Mouse (Mus musculus) intestine, embryonic 16.5 days (tissue): ENCODE measurements around the gene Man2b2. TPM values are rescaled to one million over a fixed set of nuclear protein-coding genes. Genes with fewer than 3 reads are reported as not detected.
A peak's percentile ranks its signal among the peaks of the same experiment; 100 is the strongest.

Experiments
- ATAC-seq: fragments of 200-750 bp; cut with Nextera tagmentation; 2 replicates; pipeline ENCODE4 v1.8.0; 2017; ENCODE audit warnings: moderate TSS enrichment, moderate library complexity
- H3K27ac ChIP-seq: fragments of 300-500 bp; sonication (generic); 2 replicates; pipeline ENCODE4 v1.5.1; 2014; ENCODE audit warnings: mild to moderate bottlenecking, low read length
- H3K27me3 ChIP-seq: fragments of 300-500 bp; sonication (generic); replicated peaks from 2 replicates; pipeline ENCODE4 v1.6.1; 2014; ENCODE audit warnings: low read length, control low read depth, mixed read lengths; ENCODE audit not compliant: control insufficient read depth, insufficient read depth
- H3K36me3 ChIP-seq: fragments of 300-500 bp; sonication (generic); 2 replicates; pipeline ENCODE4 v1.6.1; 2014; ENCODE audit warnings: low read length, control low read depth; ENCODE audit not compliant: control insufficient read depth, insufficient read depth
- H3K4me1 ChIP-seq: fragments of 300-500 bp; sonication (generic); 2 replicates; pipeline ENCODE4 v1.6.1; 2014; ENCODE audit warnings: low read length, control low read depth, mixed read lengths; ENCODE audit not compliant: control insufficient read depth, insufficient read depth
- H3K4me2 ChIP-seq: fragments of 300-500 bp; sonication (generic); 2 replicates; pipeline ENCODE4 v1.6.1; 2014; ENCODE audit warnings: low read depth, low read length, control low read depth
- H3K4me3 ChIP-seq: fragments of 300-500 bp; sonication (generic); 2 replicates; pipeline ENCODE4 v1.5.1; 2014; ENCODE audit warnings: mild to moderate bottlenecking, low read length
- H3K9ac ChIP-seq: fragments of 300-500 bp; sonication (generic); 2 replicates; pipeline ENCODE4 v1.6.1; 2014; ENCODE audit warnings: low read depth, low read length
- H3K9me3 ChIP-seq: fragments of 300-500 bp; sonication (generic); 2 replicates; pipeline ENCODE4 v1.6.1; 2016; ENCODE audit warnings: low read length, control low read depth; ENCODE audit not compliant: control insufficient read depth
- WGBS: fragments of 180-500 bp; shearing (Covaris S2); extraction: QIAGEN DNeasy Blood & Tissue Kit; methylation state at CpG from one replicate; pipeline ENCODE4 v1.1.7; 2014; 5-methylcytosine and 5-hydroxymethylcytosine counted together
- polyA plus RNA-seq: library from polyadenylated mRNA; unstranded; fragments of >200 nt; fragmentation: Nextera tagmentation; extraction: Ambion mirVana; gene quantifications from 2 replicates; pipeline ENCODE4 v1.2.1, GENCODE M21; 2015

Gene Man2b2
- polyA plus RNA-seq, 1 experiment from 2014 or later: 44.9 TPM

GRCm38 (mm10) chr5:36841701-36842100 lies 11.2 kb upstream of the Man2b2 start:
- no peaks in the 10 kb centered on the region for H3K36me3 ChIP-seq
- H3K4me3 ChIP-seq: no peak overlapping the region
- no peak overlapping the region for H3K4me2 ChIP-seq
- H3K27ac ChIP-seq: no peak overlapping the region
- no peaks in the 10 kb centered on the region for H3K27me3 ChIP-seq
- no peaks in the 10 kb centered on the region for H3K4me1 ChIP-seq
- no peak overlapping the region for H3K9ac ChIP-seq
- H3K9me3 ChIP-seq: no peaks in the 10 kb centered on the region
- 64% methylated on average over 1 of the region's 1 CpGs for WGBS
- no peak for ATAC-seq

DNA sequence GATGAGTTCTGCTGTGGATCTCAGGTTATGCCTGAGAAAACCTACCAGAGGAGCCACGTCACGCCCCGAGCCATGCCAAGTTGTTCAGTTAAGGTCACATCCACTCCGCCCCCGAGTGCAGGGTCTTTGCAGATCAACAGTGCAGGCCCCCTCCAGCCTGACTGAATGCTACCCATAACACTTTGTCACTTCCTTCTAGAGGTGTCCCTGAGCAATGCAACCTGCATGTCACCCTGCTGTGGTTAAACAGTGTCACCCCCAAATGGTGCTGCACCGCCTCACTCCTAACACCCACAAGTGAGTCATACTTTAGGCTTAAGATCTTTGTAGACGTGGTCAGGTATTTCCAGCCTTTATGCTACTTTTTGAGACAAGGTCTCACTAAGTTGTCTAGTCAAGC lies 9.6 kb upstream of the Man2b2 start:
- no peak for ATAC-seq
- Histone ChIP-seq H3K27ac (no peak overlapping the region), H3K36me3 (no peaks in the 10 kb centered on the region), H3K9me3 (no peaks in the 10 kb centered on the region), H3K9ac (no peak overlapping the region), H3K4me1 (no peaks in the 10 kb centered on the region), H3K4me2 (no peak overlapping the region), H3K27me3 (no peaks in the 10 kb centered on the region), H3K4me3 (no peak overlapping the region)
- WGBS: 79% methylated on average over 7 of the region's 7 CpGs

GRCm38 (mm10) chr5:36839602-36840001 lies 9.1 kb upstream of the Man2b2 start:
- 58% methylated on average over 8 of the region's 8 CpGs for WGBS
- no peaks in the 10 kb centered on the region for H3K36me3 ChIP-seq
- no peaks in the 10 kb centered on the region for H3K27me3 ChIP-seq
- ATAC-seq: no peak
- no peak overlapping the region for H3K4me3 ChIP-seq
- H3K4me2 ChIP-seq: no peak overlapping the region
- H3K4me1 ChIP-seq: no peaks in the 10 kb centered on the region
- H3K9ac ChIP-seq: no peak overlapping the region
- H3K9me3 ChIP-seq: no peaks in the 10 kb centered on the region
- H3K27ac ChIP-seq: no peak overlapping the region

DNA sequence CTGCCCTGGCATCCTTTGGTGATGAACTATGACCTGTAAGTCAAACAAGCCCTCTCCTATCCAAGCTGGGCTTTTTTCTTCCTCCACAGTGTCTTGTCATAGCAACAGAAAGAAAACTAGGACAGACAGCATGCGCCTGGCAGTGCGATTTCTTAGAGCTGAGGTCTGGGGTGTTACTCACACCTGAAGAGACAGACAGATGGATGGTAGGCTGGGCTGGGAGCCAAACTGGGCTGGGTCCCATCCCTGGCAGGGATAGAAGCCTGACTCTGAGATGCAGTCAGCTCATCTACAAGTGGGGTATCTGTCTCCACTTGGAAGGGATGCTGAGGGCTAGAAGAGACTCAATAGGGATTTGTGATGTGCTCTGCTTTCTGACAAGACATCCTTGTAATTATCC lies 8.6 kb upstream of the Man2b2 start:
- no peak overlapping the region for H3K9ac ChIP-seq
- no peak for ATAC-seq
- H3K4me2 ChIP-seq: no peak overlapping the region
- no peaks in the 10 kb centered on the region for H3K4me1 ChIP-seq
- no peaks in the 10 kb centered on the region for H3K36me3 ChIP-seq
- no peak overlapping the region for H3K4me3 ChIP-seq
- H3K27me3 ChIP-seq: no peaks in the 10 kb centered on the region
- no peaks in the 10 kb centered on the region for H3K9me3 ChIP-seq
- WGBS: 83% methylated on average over 2 of the region's 2 CpGs
- no peak overlapping the region for H3K27ac ChIP-seq

DNA sequence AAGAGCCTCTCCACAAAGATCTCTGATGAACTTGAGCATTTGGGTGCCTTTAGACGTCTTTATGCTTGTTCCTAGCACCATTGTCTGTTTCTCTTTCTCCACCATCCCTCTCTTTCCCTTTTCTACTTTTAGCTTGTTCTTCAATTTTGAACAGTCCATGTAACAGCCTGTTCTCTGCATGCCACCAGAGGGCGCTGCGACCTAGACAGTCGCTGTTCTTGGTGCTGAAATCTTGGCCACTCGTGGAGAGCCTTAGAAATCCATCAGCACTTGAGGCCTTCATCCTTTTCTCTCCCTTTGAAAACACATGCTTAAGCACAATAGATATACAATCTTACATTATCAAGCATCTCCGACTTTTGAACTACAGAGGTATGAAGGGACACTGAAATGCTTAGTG lies 5.5 kb upstream of the Man2b2 start:
- no peak for ATAC-seq
- WGBS: 3% methylated on average over 6 of the region's 6 CpGs
- Histone ChIP-seq H3K4me3 (no peak overlapping the region), H3K27ac (no peak overlapping the region), H3K36me3 (no peaks in the 10 kb centered on the region), H3K9ac (no peak overlapping the region), H3K4me2 (no peak overlapping the region), H3K4me1 (no peaks in the 10 kb centered on the region), H3K9me3 (no peaks in the 10 kb centered on the region), H3K27me3 (no peaks in the 10 kb centered on the region)

- Histone ChIP-seq H3K27me3 (no peaks in the 10 kb centered on the region), H3K4me3 (no peak overlapping the region), H3K9ac (no peak overlapping the region), H3K4me2 (no peak overlapping the region), H3K36me3 (no peaks in the 10 kb centered on the region), H3K4me1 (no peaks in the 10 kb centered on the region; the same call in 1 of the 2 replicates), H3K27ac (no peak overlapping the region), H3K9me3 (no peaks in the 10 kb centered on the region)
- ATAC-seq: no peak
- 65% methylated on average over 7 of the region's 7 CpGs for WGBS
Observed at GRCm38 (mm10) chr5:36831272-36831671, 819 bp upstream of the Man2b2 start.

DNA sequence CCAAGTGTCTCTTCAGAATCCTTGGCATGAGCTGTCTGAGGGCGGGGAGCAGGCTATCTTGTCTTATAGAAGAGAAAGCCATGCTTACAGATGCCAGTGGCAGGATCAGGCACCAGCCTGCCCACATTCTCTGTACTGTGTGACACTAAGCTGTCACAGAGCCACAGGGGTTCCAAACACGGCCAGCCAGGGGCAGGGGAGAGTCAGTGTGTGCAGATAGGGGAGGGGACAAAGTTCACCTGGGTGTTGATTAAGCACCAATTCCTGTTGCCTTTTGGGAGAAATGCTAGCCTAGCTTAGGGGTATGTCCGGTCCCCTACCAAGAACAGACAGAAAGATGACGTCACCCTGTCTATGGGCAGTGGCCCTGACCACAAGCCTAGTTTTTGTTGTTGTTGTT lies 1.4 kb downstream of the Man2b2 start:
- no peaks in the 10 kb centered on the region for H3K9me3 ChIP-seq

GRCm38 (mm10) chr5:36822907-36823306 lies 7.5 kb downstream of the Man2b2 start:
- 88% methylated on average over 4 of the region's 4 CpGs for WGBS

More for the DNA sequence above, 1.4 kb downstream of the Man2b2 start:
- Histone ChIP-seq H3K27me3 (no peaks in the 10 kb centered on the region), H3K36me3 (peaks cover 5% of the 10 kb centered on the region; the same call in 1 of the 2 replicates), H3K4me1 (no peaks in the 10 kb centered on the region; the same call in 1 of the 2 replicates), H3K4me2 (peak overlapping the region; percentile 80), H3K27ac (no peak overlapping the region), H3K9ac (no peak overlapping the region), H3K4me3 (peak overlapping the region; percentile 68; the same call in 1 of the 2 replicates)
- ATAC-seq: peak; percentile 64
- 70% methylated on average over 4 of the region's 4 CpGs for WGBS

GRCm38 (mm10) chr5:36820142-36820541 lies 10.3 kb downstream of the Man2b2 start:
- 50% methylated on average over 6 of the region's 6 CpGs for WGBS
- ATAC-seq: peak; percentile 31; the same call in 1 of the 2 replicates

More at GRCm38 (mm10) chr5:36822907-36823306, 7.5 kb downstream of the Man2b2 start:
- no peak overlapping the region for H3K9ac ChIP-seq
- peaks cover 13% of the 10 kb centered on the region; the same call in 1 of the 2 replicates for H3K36me3 ChIP-seq
- no peak for ATAC-seq
- H3K4me3 ChIP-seq: no peak overlapping the region
- H3K4me2 ChIP-seq: no peak overlapping the region
- H3K27me3 ChIP-seq: no peaks in the 10 kb centered on the region
- H3K27ac ChIP-seq: no peak overlapping the region
- H3K4me1 ChIP-seq: no peaks in the 10 kb centered on the region
- H3K9me3 ChIP-seq: no peaks in the 10 kb centered on the region

DNA sequence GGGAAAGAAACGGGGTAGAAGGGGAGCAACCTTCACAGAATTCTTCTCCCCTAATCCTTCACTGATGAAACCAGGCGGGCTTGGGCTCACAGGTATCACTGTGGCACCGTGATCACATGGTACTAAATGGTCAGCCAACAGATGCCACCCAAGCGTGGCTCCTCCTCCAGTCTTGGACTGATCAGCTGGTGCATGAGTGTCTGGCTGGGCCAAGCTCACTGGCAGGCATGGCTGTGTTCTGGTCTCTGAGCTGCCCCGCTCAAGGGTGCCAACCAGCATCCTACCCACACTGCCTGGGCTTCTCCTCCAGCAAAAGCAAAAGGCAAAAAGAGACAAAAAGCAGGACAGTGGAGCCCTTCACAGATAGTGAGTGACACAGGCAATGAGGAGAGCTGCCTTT lies 10.7 kb downstream of the Man2b2 start:
- WGBS: 84% methylated on average over 5 of the region's 5 CpGs

More at GRCm38 (mm10) chr5:36820142-36820541, 10.3 kb downstream of the Man2b2 start:
- H3K27ac ChIP-seq: no peak overlapping the region
- peaks cover 8% of the 10 kb centered on the region; the same call in 1 of the 2 replicates for H3K36me3 ChIP-seq
- no peak overlapping the region for H3K4me3 ChIP-seq
- H3K9ac ChIP-seq: no peak overlapping the region
- H3K27me3 ChIP-seq: no peaks in the 10 kb centered on the region
- H3K4me1 ChIP-seq: no peaks in the 10 kb centered on the region
- H3K4me2 ChIP-seq: no peak overlapping the region
- H3K9me3 ChIP-seq: no peaks in the 10 kb centered on the region

More for the DNA sequence above, 10.7 kb downstream of the Man2b2 start:
- Histone ChIP-seq H3K27ac (no peak overlapping the region), H3K36me3 (peaks cover 8% of the 10 kb centered on the region; the same call in 1 of the 2 replicates), H3K4me1 (no peaks in the 10 kb centered on the region), H3K9ac (no peak overlapping the region), H3K4me2 (no peak overlapping the region), H3K9me3 (no peaks in the 10 kb centered on the region), H3K4me3 (no peak overlapping the region), H3K27me3 (no peaks in the 10 kb centered on the region)
- no peak for ATAC-seq
